27 mouse cellular contexts compared by ENCODE assay signal in genomic region chr3:35358541-35358940, GRCm38 (mm10).
A peak's percentile ranks its signal among the peaks of the same experiment; 100 is the strongest.
DNase-seq lines count a peak whose midpoint lies in the region; ATAC-seq and TF ChIP-seq lines count a peak whose summit lies in the region.
"Had no signal": no experiment of that assay in that cellular context is flagged by ENCODE, and none has a peak within 500 bp of the region (broad histone marks: within the 10 kb centered on the region; RNA-seq: fewer than 3 reads in every experiment).

No protein-coding gene starts in this region.

- no peak overlapping the region for H3K4me3 ChIP-seq in forebrain, embryonic 16.5 days (replicated peaks; ENCODE audit: low read length)
- no peak overlapping the region for H3K4me3 ChIP-seq in forebrain, embryonic 15.5 days
- H3K4me3 ChIP-seq in intestine, embryonic 14.5 days (ENCODE audit: low read depth, low read length) = no peak overlapping the region
- H3K4me3 ChIP-seq in intestine, postnatal 0 days (ENCODE audit: low read depth, low read length) = no peak overlapping the region
- H3K4me3 ChIP-seq in limb, embryonic 10.5 days = no peak overlapping the region
- H3K4me3 ChIP-seq: embryonic facial prominence, embryonic 10.5 days; embryonic facial prominence, embryonic 13.5 days; erythroblast, embryonic 14.5 days; heart, embryonic 12.5 days; heart, embryonic 15.5 days; hindbrain, embryonic 10.5 days; hindbrain, embryonic 13.5 days had no signal

- no peak overlapping the region for H3K27ac ChIP-seq in forebrain, embryonic 16.5 days (ENCODE audit: low read length)
- no peak overlapping the region for H3K27ac ChIP-seq in forebrain, embryonic 15.5 days (replicated peaks)
- H3K27ac ChIP-seq in intestine, embryonic 14.5 days (ENCODE audit: low read depth) = no peak overlapping the region
- H3K27ac ChIP-seq in intestine, postnatal 0 days (ENCODE audit: low read depth, low read length) = no peak overlapping the region
- peak overlapping the region; percentile 50; the same call in 1 of the 2 replicates for H3K27ac ChIP-seq in limb, embryonic 10.5 days
- H3K27ac ChIP-seq: embryonic facial prominence, embryonic 10.5 days; embryonic facial prominence, embryonic 13.5 days; heart, embryonic 15.5 days; hindbrain, embryonic 10.5 days; hindbrain, embryonic 13.5 days had no signal

- peak; percentile 38 for DNase-seq in intestine, embryonic 14.5 days (ENCODE audit: low spot score)
- DNase-seq in limb, embryonic 10.5 days (ENCODE audit: low spot score) = no peak
- DNase-seq: adrenal gland, adult 2 months; adrenal gland, postnatal 14 days; cerebellum, adult 11-12 months; cerebellum, adult 8-10 months; cerebellum, postnatal 10 days; cerebellum, postnatal 36 days; embryo, embryonic 11 days; gastrocnemius, postnatal 25 days; heart, postnatal 10 days; heart, postnatal 36 days; kidney, adult 2 months had no signal

- no peaks in the 10 kb centered on the region for H3K36me3 ChIP-seq in forebrain, embryonic 16.5 days (ENCODE audit: control insufficient read depth, insufficient read depth)
- no peaks in the 10 kb centered on the region for H3K36me3 ChIP-seq in forebrain, embryonic 15.5 days
- no peaks in the 10 kb centered on the region for H3K36me3 ChIP-seq in intestine, embryonic 14.5 days (ENCODE audit: control insufficient read depth, insufficient read depth, low read length)
- H3K36me3 ChIP-seq in intestine, postnatal 0 days (ENCODE audit: control insufficient read depth, insufficient read depth) = no peaks in the 10 kb centered on the region
- H3K36me3 ChIP-seq in limb, embryonic 10.5 days = no peaks in the 10 kb centered on the region
- H3K36me3 ChIP-seq: embryonic facial prominence, embryonic 10.5 days; embryonic facial prominence, embryonic 13.5 days; heart, embryonic 12.5 days; heart, embryonic 15.5 days; hindbrain, embryonic 10.5 days; hindbrain, embryonic 13.5 days had no signal

- H3K4me2 ChIP-seq in forebrain, embryonic 16.5 days (ENCODE audit: low read length) = no peak overlapping the region
- H3K4me2 ChIP-seq in forebrain, embryonic 15.5 days (replicated peaks) = no peak overlapping the region
- no peak overlapping the region for H3K4me2 ChIP-seq in intestine, embryonic 14.5 days (ENCODE audit: low read length)
- H3K4me2 ChIP-seq in intestine, postnatal 0 days (replicated peaks; ENCODE audit: low read depth) = no peak overlapping the region
- H3K4me2 ChIP-seq: embryonic facial prominence, embryonic 13.5 days; heart, embryonic 12.5 days; heart, embryonic 15.5 days; hindbrain, embryonic 13.5 days had no signal

- H3K9me3 ChIP-seq in forebrain, embryonic 16.5 days (ENCODE audit: control insufficient read depth, low read length) = no peaks in the 10 kb centered on the region
- no peaks in the 10 kb centered on the region for H3K9me3 ChIP-seq in forebrain, embryonic 15.5 days
- no peaks in the 10 kb centered on the region for H3K9me3 ChIP-seq in intestine, embryonic 14.5 days (ENCODE audit: control insufficient read depth, low read length)
- no peaks in the 10 kb centered on the region for H3K9me3 ChIP-seq in intestine, postnatal 0 days (ENCODE audit: control insufficient read depth)
- no peaks in the 10 kb centered on the region for H3K9me3 ChIP-seq in limb, embryonic 10.5 days (replicated peaks)
- H3K9me3 ChIP-seq: embryonic facial prominence, embryonic 10.5 days; embryonic facial prominence, embryonic 13.5 days; heart, embryonic 12.5 days; heart, embryonic 15.5 days; hindbrain, embryonic 13.5 days had no signal

- peak; percentile 27; the same call in 1 of the 2 replicates for ATAC-seq in forebrain, embryonic 16.5 days
- ATAC-seq in forebrain, embryonic 15.5 days (replicated peaks) = no peak
- ATAC-seq in intestine, embryonic 14.5 days (replicated peaks; ENCODE audit: low FRiP score, low TSS enrichment, low read depth) = no peak
- ATAC-seq in intestine, postnatal 0 days = no peak
- no peak for ATAC-seq in granulocyte monocyte progenitor cell, adult 5-6 weeks (replicated peaks; ENCODE audit: poor library complexity, severe bottlenecking)
- ATAC-seq: CD4-positive, CD25-positive, alpha-beta regulatory T cell, adult 4 months; hindbrain, embryonic 16.5 days; intestine, embryonic 16.5 days had no signal

- 33% methylated on average over 6 of the region's 6 CpGs for WGBS in forebrain, embryonic 16.5 days
- WGBS in forebrain, embryonic 15.5 days = 36% methylated on average over 6 of the region's 6 CpGs
- 63% methylated on average over 6 of the region's 6 CpGs for WGBS in intestine, embryonic 14.5 days
- 63% methylated on average over 6 of the region's 6 CpGs for WGBS in intestine, postnatal 0 days
- WGBS in limb, embryonic 10.5 days = 71% methylated on average over 6 of the region's 6 CpGs

- no peak overlapping the region for H3K9ac ChIP-seq in forebrain, embryonic 16.5 days (replicated peaks; ENCODE audit: low read depth, low read length)
- H3K9ac ChIP-seq in forebrain, embryonic 15.5 days (replicated peaks) = no peak overlapping the region
- H3K9ac ChIP-seq in intestine, embryonic 14.5 days (ENCODE audit: low read length) = no peak overlapping the region
- H3K9ac ChIP-seq in intestine, postnatal 0 days (ENCODE audit: low read depth, low read length) = no peak overlapping the region
- H3K9ac ChIP-seq: embryonic facial prominence, embryonic 13.5 days; heart, embryonic 12.5 days; heart, embryonic 15.5 days; hindbrain, embryonic 13.5 days had no signal

- H3K27me3 ChIP-seq in forebrain, embryonic 16.5 days (replicated peaks; ENCODE audit: control insufficient read depth, insufficient read depth, low read length) = no peaks in the 10 kb centered on the region
- no peaks in the 10 kb centered on the region for H3K27me3 ChIP-seq in forebrain, embryonic 15.5 days
- H3K27me3 ChIP-seq in intestine, embryonic 14.5 days (replicated peaks; ENCODE audit: control insufficient read depth, insufficient read depth, low read length) = no peaks in the 10 kb centered on the region
- no peaks in the 10 kb centered on the region for H3K27me3 ChIP-seq in intestine, postnatal 0 days (replicated peaks; ENCODE audit: control insufficient read depth, insufficient read depth, low read length)
- no peaks in the 10 kb centered on the region for H3K27me3 ChIP-seq in limb, embryonic 10.5 days (ENCODE audit: low read depth, poor library complexity, severe bottlenecking)
- H3K27me3 ChIP-seq: embryonic facial prominence, embryonic 13.5 days; heart, embryonic 12.5 days; heart, embryonic 15.5 days; hindbrain, embryonic 13.5 days had no signal

- H3K4me1 ChIP-seq in forebrain, embryonic 16.5 days (replicated peaks; ENCODE audit: control insufficient read depth, insufficient read depth, low read length) = peaks cover 10% of the 10 kb centered on the region
- H3K4me1 ChIP-seq in forebrain, embryonic 15.5 days = peaks cover 22% of the 10 kb centered on the region
- no peaks in the 10 kb centered on the region for H3K4me1 ChIP-seq in intestine, embryonic 14.5 days (replicated peaks; ENCODE audit: control insufficient read depth, insufficient read depth, low read length)
- H3K4me1 ChIP-seq in intestine, postnatal 0 days (replicated peaks; ENCODE audit: control insufficient read depth, insufficient read depth, low read length) = no peaks in the 10 kb centered on the region
- H3K4me1 ChIP-seq in limb, embryonic 10.5 days = peaks cover 38% of the 10 kb centered on the region
- H3K4me1 ChIP-seq: heart, embryonic 12.5 days; heart, embryonic 15.5 days had no signal

- no peak for TF ChIP-seq CTCF in intestine, postnatal 0 days (IDR thresholded peaks at IDR 0.05; ENCODE audit: low read depth)
